Mouse (Mus musculus): ENCODE measurements around the gene Zc2hc1b.

GRCm38 (mm10) chr10:13171461-13171860, 6.4 kb downstream of the Zc2hc1b start:
- TF ChIP-seq CTCF (IDR thresholded peaks at IDR 0.05; ENCODE audit: low read depth, low read length) (no peak), GATA1 (IDR thresholded peaks at IDR 0.05; ENCODE audit: borderline replicate concordance, low read length) (no peak), TAL1 (conservative IDR thresholded peaks at IDR 0.05; ENCODE audit: low read depth, low read length) (no peak), POLR2AphosphoS5 (IDR thresholded peaks at IDR 0.05; ENCODE audit: insufficient replicate concordance, low read depth, low read length) (no peak)

All from G1E (cell line).